Mouse (Mus musculus) bone marrow macrophage, adult 2 months (primary cell): ENCODE data around the gene Polr1a.

Source experiments
- CTCF ChIP-seq: IDR thresholded peaks from 2 replicates; pipeline ENCODE4 v1.5.1; 2012; ENCODE audit warnings: low read depth, mild to moderate bottlenecking, low read length, moderate library complexity
- POLR2A ChIP-seq: IDR thresholded peaks from 2 replicates; pipeline ENCODE4 v1.6.1; 2012; ENCODE audit warnings: mild to moderate bottlenecking, low read depth, low read length, borderline replicate concordance

- TF ChIP-seq CTCF = no peak
- TF ChIP-seq POLR2A = no peak
Observed at GRCm38 (mm10) chr6:71908481-71909381, at the start of gene Polr1a, which contains the start of gene Ptcd3.
